Mouse (Mus musculus) heart, postnatal 14 days (tissue): ENCODE measurements at regions not wholly inside any gene's neighbourhood (a gene's known extent, or its start where the extent isn't known, plus 50 kb on each side); places are given as distances from the start of the nearest gene placed in this dataset.

Experiments used
- DNase-seq, 2 experiments: peaks; one replicate each; pipeline ENCODE4 v3.0.0; 2021 to 2022
- intact Hi-C: fragments of 180-260 bp; cut with DNase I; formaldehyde crosslinking; loops from one replicate; pipeline ENCODE4 v1.15.1; 2025

- no peak for DNase-seq
Observed at GRCm38 (mm10) chr11:23168546-23169218, 87.2 kb upstream of the Xpo1 start.

DNA sequence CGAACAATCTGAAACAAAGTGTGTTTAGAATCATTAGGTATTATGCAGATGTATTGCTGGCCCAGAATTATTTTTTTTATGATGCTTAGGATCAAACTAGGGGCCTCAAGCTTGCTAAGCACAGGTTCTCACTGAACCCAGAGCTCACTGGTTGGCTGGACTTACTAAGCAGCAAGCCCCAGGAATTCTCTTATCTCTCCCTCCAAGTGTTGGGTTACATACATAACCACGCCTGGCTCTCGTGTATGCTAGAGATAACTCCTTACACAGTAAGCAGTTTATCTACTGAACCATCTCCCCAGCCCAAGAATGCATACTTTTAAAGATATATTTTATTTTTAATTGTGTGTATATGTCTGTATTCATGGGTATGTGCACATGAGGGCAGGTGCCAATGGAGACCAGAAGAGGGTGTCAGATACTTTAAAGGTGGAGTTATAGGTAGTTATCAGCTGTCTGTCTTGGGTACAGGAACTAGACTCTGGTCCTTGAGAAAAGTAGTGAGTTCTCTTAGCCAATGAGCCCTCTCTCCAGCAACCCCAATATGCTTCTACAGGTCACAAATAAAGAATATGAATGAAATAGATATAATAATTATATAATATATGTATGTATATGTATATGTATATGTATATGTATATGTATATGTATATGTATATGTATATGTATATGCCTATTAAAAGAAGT lies 86.0 kb upstream of the Xpo1 start:
- DNase-seq, result no peak
- intact Hi-C loops, result no loop called here

More at GRCm38 (mm10) chr11:23168546-23169218, 87.2 kb upstream of the Xpo1 start:
- intact Hi-C loops, result no loop called here

- DNase-seq, result no peak
Observed at GRCm38 (mm10) chr11:23170813-23171212, 85.0 kb upstream of the Xpo1 start.

DNA sequence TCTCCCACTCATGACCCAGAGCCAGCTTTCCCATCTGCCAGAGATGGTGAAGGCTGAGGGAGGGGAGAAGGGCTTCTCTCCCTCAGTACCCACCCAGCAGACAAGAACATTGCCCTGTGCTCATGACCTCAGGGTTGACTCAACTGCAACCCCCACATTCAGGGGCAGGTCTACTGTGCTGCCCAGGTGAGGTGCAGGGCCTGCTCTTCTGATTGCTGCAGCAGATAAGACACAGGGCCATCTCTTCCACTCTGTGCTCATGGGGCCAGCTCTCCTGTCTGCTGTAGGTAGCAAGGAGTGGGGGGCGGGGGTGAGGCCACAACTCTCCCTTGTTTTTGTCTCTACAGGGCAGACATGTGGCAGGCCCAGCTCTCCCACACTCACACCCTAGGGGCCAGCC lies 84.1 kb upstream of the Xpo1 start:
- no peak for DNase-seq
- intact Hi-C loops, result no loop called here

More at GRCm38 (mm10) chr11:23170813-23171212, 85.0 kb upstream of the Xpo1 start:
- intact Hi-C loops, result no loop called here

DNA sequence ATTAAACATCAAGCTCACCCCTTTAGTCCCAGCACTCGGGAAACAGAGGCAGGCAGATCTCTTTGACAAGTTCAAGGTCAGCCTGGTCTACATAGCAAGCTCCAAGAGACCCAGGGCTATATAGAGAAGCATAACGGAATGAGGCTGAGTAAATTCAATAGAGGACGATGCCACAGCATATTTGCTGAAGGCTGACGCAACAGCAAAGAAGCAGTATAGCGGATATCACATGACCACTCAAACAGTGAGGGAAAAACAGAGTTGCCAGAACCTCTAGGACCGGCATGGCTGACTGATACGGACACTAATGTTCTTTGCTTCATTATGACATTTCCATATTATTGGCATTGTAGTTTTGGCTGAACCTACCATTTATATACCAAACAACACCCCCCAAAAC lies 74.2 kb upstream of the Xpo1 start:
- DNase-seq, result no peak

DNA sequence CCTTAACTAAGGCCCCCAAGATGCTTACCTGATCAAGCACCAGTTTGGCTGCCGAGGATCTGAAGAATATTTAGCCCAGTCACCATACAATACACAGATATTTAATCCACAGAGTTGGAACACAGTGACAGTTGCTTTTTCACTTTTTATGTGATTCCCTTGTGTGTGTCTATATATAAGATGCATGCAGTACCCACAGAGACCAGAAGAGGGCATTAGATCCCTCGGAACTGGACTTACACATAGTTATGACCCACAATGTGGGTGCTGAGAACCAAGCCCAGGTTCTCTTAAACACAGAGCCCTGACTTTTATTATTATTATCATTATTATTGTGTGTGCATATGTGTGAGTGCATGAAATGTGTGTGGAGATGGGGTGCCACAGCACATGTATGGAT lies 70.6 kb upstream of the Xpo1 start:
- intact Hi-C loops, result loop anchor here (5.0 kb wide), 1 partner anchor 33 kb away; no protein-coding TSS in a partner anchor
- DNase-seq, result no peak

More for the DNA sequence above, 74.2 kb upstream of the Xpo1 start:
- intact Hi-C loops, result no loop called here

GRCm38 (mm10) chr11:23201701-23202449 lies 54.0 kb upstream of the Xpo1 start:
- intact Hi-C loops, result no loop called here
- no peak for DNase-seq

GRCm38 (mm10) chr11:23203566-23203965 lies 52.3 kb upstream of the Xpo1 start:
- intact Hi-C loops, result no loop called here
- DNase-seq, result no peak

- intact Hi-C loops, result no loop called here
- no peak for DNase-seq
Observed at GRCm38 (mm10) chr11:23204041-23204440, 51.8 kb upstream of the Xpo1 start.
